Mouse (Mus musculus) brain, embryonic 14.5 days (tissue): ENCODE data around the gene Zfp316.

ENCODE experiments used
- CTCF ChIP-seq: fragments of 200-500 bp; IDR thresholded peaks from 2 replicates; pipeline ENCODE4 v1.5.1; 2012; ENCODE audit warnings: inconsistent platforms, mild to moderate bottlenecking, moderate library complexity, borderline replicate concordance; ENCODE audit not compliant: insufficient read depth, insufficient read length; ENCODE audit errors: extremely low read depth
- POLR2A ChIP-seq: fragments of 200-500 bp; IDR thresholded peaks from 2 replicates; pipeline ENCODE4 v1.6.1; 2012; ENCODE audit warnings: mild to moderate bottlenecking, inconsistent platforms, borderline replicate concordance; ENCODE audit not compliant: poor library complexity, insufficient read depth, insufficient read length, severe bottlenecking; ENCODE audit errors: extremely low read depth

DNA sequence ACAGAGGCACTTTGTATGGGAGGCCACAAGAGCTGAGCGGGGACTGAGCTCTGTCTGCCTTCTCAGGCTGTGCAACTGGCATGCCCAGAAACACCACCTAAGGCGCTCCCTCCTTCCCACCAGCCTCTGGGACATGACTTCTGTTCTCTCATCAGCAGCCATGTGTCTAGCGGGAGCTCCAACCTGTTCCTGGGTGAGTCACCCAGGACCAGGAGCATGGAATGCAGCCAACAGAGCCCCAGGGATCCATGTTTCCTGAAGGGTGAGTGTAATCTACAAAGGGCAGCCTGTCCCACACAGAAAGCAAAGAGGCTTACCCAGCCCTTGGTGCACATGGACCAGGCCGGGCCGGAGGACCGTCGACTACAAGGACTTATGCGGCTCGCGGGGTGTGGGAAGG is 5.1 kb downstream of the Zfp316 start:
- no peak for TF ChIP-seq POLR2A
- TF ChIP-seq CTCF, result no peak
